Mouse (Mus musculus) liver, embryonic 13.5 days (tissue): ENCODE data around the gene Plekha6. TPM values are rescaled to one million over a fixed set of nuclear protein-coding genes. Genes with fewer than 3 reads are reported as not detected.

ENCODE experiments used
- ATAC-seq: fragments of 200-750 bp; cut with Nextera tagmentation; 2 replicates; pipeline ENCODE4 v1.8.0; 2017; ENCODE audit warnings: low read depth, mild to moderate bottlenecking, moderate number of reproducible peaks, moderate library complexity
- DNase-seq: peaks from one replicate; pipeline ENCODE4 v3.0.0; 2022
- H3K27ac ChIP-seq: fragments of 300-500 bp; sonication (generic); 2 replicates; pipeline ENCODE4 v1.5.1; 2015; ENCODE audit warnings: moderate library complexity, mild to moderate bottlenecking, inconsistent platforms
- H3K27me3 ChIP-seq: fragments of 300-500 bp; sonication (generic); 2 replicates; pipeline ENCODE4 v1.6.1; 2015; ENCODE audit warnings: mild to moderate bottlenecking, inconsistent platforms
- H3K36me3 ChIP-seq: fragments of 300-500 bp; sonication (generic); 2 replicates; pipeline ENCODE4 v1.6.1; 2015; ENCODE audit warnings: mild to moderate bottlenecking, inconsistent platforms
- H3K4me1 ChIP-seq: fragments of 300-500 bp; sonication (generic); replicated peaks from 2 replicates; pipeline ENCODE4 v1.6.1; 2015; ENCODE audit warnings: inconsistent platforms
- H3K4me2 ChIP-seq: fragments of 300-500 bp; sonication (generic); 2 replicates; pipeline ENCODE4 v1.6.1; 2015; ENCODE audit warnings: inconsistent platforms, mild to moderate bottlenecking, moderate library complexity
- H3K4me3 ChIP-seq: fragments of 300-500 bp; sonication (generic); replicated peaks from 2 replicates; pipeline ENCODE4 v1.5.1; 2015; ENCODE audit warnings: mild to moderate bottlenecking, inconsistent platforms
- H3K9ac ChIP-seq: fragments of 300-500 bp; sonication (generic); 2 replicates; pipeline ENCODE4 v1.6.1; 2015; ENCODE audit warnings: mild to moderate bottlenecking, inconsistent platforms
- H3K9me3 ChIP-seq: fragments of 300-500 bp; sonication (generic); replicated peaks from 2 replicates; pipeline ENCODE4 v1.6.1; 2016; ENCODE audit warnings: inconsistent platforms
- WGBS: fragments of 180-500 bp; shearing (Covaris S2); methylation state at CpG from one replicate; pipeline ENCODE4 v1.1.7; 2015; ENCODE audit not compliant: insufficient replicate concordance; 5-methylcytosine and 5-hydroxymethylcytosine counted together
- polyA plus RNA-seq: library from polyadenylated mRNA; unstranded; fragments of >200 nt; fragmentation: Nextera tagmentation; extraction: Ambion mirVana; gene quantifications from 2 replicates; pipeline ENCODE4 v1.2.1, GENCODE M21; 2015

Plekha6 gene
- polyA plus RNA-seq, 1 experiment from 2014 or later = 1.9 TPM

- H3K27me3 ChIP-seq = 0 out of 2 replicates have a peak, but pooled peaks cover 4% of the 10 kb centered on the region
- peak overlapping the region; percentile 44; the same call in 1 of the 2 replicates for H3K4me2 ChIP-seq
- H3K36me3 ChIP-seq = no peaks in the 10 kb centered on the region
- DNase-seq (no peak), ATAC-seq (no peak)
- WGBS = 78% methylated on average over 5 of the region's 5 CpGs
- H3K9ac ChIP-seq = no peak overlapping the region; the same call in 1 of the 2 replicates
- no peak overlapping the region for H3K4me3 ChIP-seq
- no peaks in the 10 kb centered on the region for H3K9me3 ChIP-seq
- H3K4me1 ChIP-seq = peaks cover 65% of the 10 kb centered on the region
- H3K27ac ChIP-seq = no peak overlapping the region
These were observed 83.2 kb downstream of the Plekha6 start for GRCm38 (mm10) chr1:133247189-133247588.

- WGBS = 73% methylated on average over 6 of the region's 6 CpGs
- H3K27ac ChIP-seq = peak overlapping the region; percentile 59
- no peak overlapping the region for H3K4me3 ChIP-seq
- DNase-seq (no peak), ATAC-seq (no peak)
- peaks cover 18% of the 10 kb centered on the region; the same call in 1 of the 2 replicates for H3K27me3 ChIP-seq
- H3K9ac ChIP-seq = no peak overlapping the region
- H3K36me3 ChIP-seq = no peaks in the 10 kb centered on the region
- no peak overlapping the region for H3K4me2 ChIP-seq
- peaks cover 67% of the 10 kb centered on the region for H3K4me1 ChIP-seq
- no peaks in the 10 kb centered on the region for H3K9me3 ChIP-seq
These were observed 86.8 kb downstream of the Plekha6 start for GRCm38 (mm10) chr1:133250761-133251160.

GRCm38 (mm10) chr1:133251625-133252034 is 87.6 kb downstream of the Plekha6 start:
- Histone ChIP-seq H3K36me3 (no peaks in the 10 kb centered on the region), H3K27ac (0 out of 2 replicates have a peak overlapping the region, but pooled peaks have one; percentile 59), H3K4me1 (peaks cover 67% of the 10 kb centered on the region), H3K27me3 (peaks cover 27% of the 10 kb centered on the region), H3K9ac (0 out of 2 replicates have a peak overlapping the region, but pooled peaks have one; percentile 11), H3K9me3 (no peaks in the 10 kb centered on the region), H3K4me3 (no peak overlapping the region), H3K4me2 (no peak overlapping the region)
- ATAC-seq (no peak), DNase-seq (no peak)
- WGBS = 29% methylated on average over 5 of the region's 5 CpGs

GRCm38 (mm10) chr1:133252251-133252650 is 88.2 kb downstream of the Plekha6 start:
- Histone ChIP-seq H3K4me3 (no peak overlapping the region), H3K27ac (peak overlapping the region; percentile 67; the same call in 1 of the 2 replicates), H3K36me3 (no peaks in the 10 kb centered on the region), H3K4me2 (no peak overlapping the region), H3K4me1 (peaks cover 63% of the 10 kb centered on the region), H3K9me3 (no peaks in the 10 kb centered on the region), H3K27me3 (peaks cover 31% of the 10 kb centered on the region), H3K9ac (peak overlapping the region; percentile 11; the same call in 1 of the 2 replicates)
- DNase-seq = no peak
- 60% methylated on average over 3 of the region's 3 CpGs for WGBS
- ATAC-seq = no peak

GRCm38 (mm10) chr1:133252801-133253531 is 89.0 kb downstream of the Plekha6 start:
- H3K4me3 ChIP-seq = no peak overlapping the region
- H3K27ac ChIP-seq = peak overlapping the region; percentile 67
- WGBS = 47% methylated on average over 10 of the region's 10 CpGs
- H3K9me3 ChIP-seq = no peaks in the 10 kb centered on the region
- peaks cover 31% of the 10 kb centered on the region for H3K27me3 ChIP-seq
- peaks cover 58% of the 10 kb centered on the region for H3K4me1 ChIP-seq
- DNase-seq = no peak
- no peaks in the 10 kb centered on the region for H3K36me3 ChIP-seq
- no peak overlapping the region for H3K4me2 ChIP-seq
- no peak overlapping the region; the same call in 1 of the 2 replicates for H3K9ac ChIP-seq
- no peak for ATAC-seq

GRCm38 (mm10) chr1:133253532-133253866 is 89.5 kb downstream of the Plekha6 start:
- Histone ChIP-seq H3K4me1 (peaks cover 59% of the 10 kb centered on the region), H3K9ac (no peak overlapping the region), H3K27ac (peak overlapping the region; percentile 31; the same call in 1 of the 2 replicates), H3K36me3 (no peaks in the 10 kb centered on the region), H3K27me3 (peaks cover 31% of the 10 kb centered on the region), H3K4me2 (no peak overlapping the region), H3K4me3 (no peak overlapping the region), H3K9me3 (no peaks in the 10 kb centered on the region)
- DNase-seq (no peak), ATAC-seq (no peak)
- 50% methylated on average over 1 of the region's 1 CpGs for WGBS

- no peak for DNase-seq
- Histone ChIP-seq H3K27me3 (peaks cover 35% of the 10 kb centered on the region), H3K4me3 (no peak overlapping the region), H3K9me3 (no peaks in the 10 kb centered on the region), H3K27ac (peak overlapping the region; percentile 31), H3K36me3 (no peaks in the 10 kb centered on the region), H3K4me2 (no peak overlapping the region), H3K4me1 (peaks cover 65% of the 10 kb centered on the region), H3K9ac (no peak overlapping the region)
- WGBS = 65% methylated on average over 6 of the region's 6 CpGs
- no peak for ATAC-seq
These were observed 90.2 kb downstream of the Plekha6 start for GRCm38 (mm10) chr1:133254226-133254625.

- no peak overlapping the region for H3K4me2 ChIP-seq
- no peak overlapping the region for H3K9ac ChIP-seq
- 34% methylated on average over 9 of the region's 9 CpGs for WGBS
- H3K36me3 ChIP-seq = no peaks in the 10 kb centered on the region
- DNase-seq (no peak), ATAC-seq (no peak; the same call in none of the 2 replicates)
- no peak overlapping the region for H3K4me3 ChIP-seq
- H3K4me1 ChIP-seq = peaks cover 66% of the 10 kb centered on the region
- H3K9me3 ChIP-seq = no peaks in the 10 kb centered on the region
- peaks cover 43% of the 10 kb centered on the region for H3K27me3 ChIP-seq
- peak overlapping the region; percentile 6; the same call in 1 of the 2 replicates for H3K27ac ChIP-seq
These were observed 91.1 kb downstream of the Plekha6 start for GRCm38 (mm10) chr1:133254856-133255764.

- H3K4me1 ChIP-seq = peaks cover 65% of the 10 kb centered on the region
- H3K9me3 ChIP-seq = no peaks in the 10 kb centered on the region
- H3K36me3 ChIP-seq = no peaks in the 10 kb centered on the region
- H3K27me3 ChIP-seq = peaks cover 47% of the 10 kb centered on the region
- ATAC-seq (no peak), DNase-seq (no peak)
- no peak overlapping the region for H3K4me2 ChIP-seq
- H3K9ac ChIP-seq = no peak overlapping the region
- no peak overlapping the region for H3K4me3 ChIP-seq
- no peak overlapping the region for H3K27ac ChIP-seq
- WGBS = 51% methylated on average over 5 of the region's 5 CpGs
These were observed 91.8 kb downstream of the Plekha6 start for GRCm38 (mm10) chr1:133255776-133256175.

- Histone ChIP-seq H3K4me1 (peaks cover 59% of the 10 kb centered on the region), H3K27me3 (peaks cover 50% of the 10 kb centered on the region), H3K9ac (no peak overlapping the region), H3K27ac (no peak overlapping the region), H3K9me3 (no peaks in the 10 kb centered on the region), H3K4me2 (no peak overlapping the region), H3K4me3 (no peak overlapping the region), H3K36me3 (no peaks in the 10 kb centered on the region)
- ATAC-seq (no peak), DNase-seq (no peak)
- WGBS = 80% methylated on average over 8 of the region's 8 CpGs
These were observed 92.3 kb downstream of the Plekha6 start for GRCm38 (mm10) chr1:133256347-133256746.

- Histone ChIP-seq H3K36me3 (peaks cover 3% of the 10 kb centered on the region), H3K4me2 (no peak overlapping the region), H3K9ac (no peak overlapping the region), H3K4me3 (no peak overlapping the region), H3K27me3 (peaks cover 36% of the 10 kb centered on the region), H3K9me3 (no peaks in the 10 kb centered on the region), H3K27ac (no peak overlapping the region), H3K4me1 (peaks cover 37% of the 10 kb centered on the region)
- ATAC-seq = no peak
- 43% methylated on average over 6 of the region's 6 CpGs for WGBS
- no peak for DNase-seq
These were observed 94.7 kb downstream of the Plekha6 start for GRCm38 (mm10) chr1:133258694-133259093.
